Mouse (Mus musculus) thymus, adult 18-20 months (tissue): ENCODE data around the gene Rbm34.

Experiments
- DNase-seq, 2 experiments: peaks; one replicate each; pipeline ENCODE4 v3.0.0; 2022; ENCODE audit warnings: mixed read lengths in 2 of 2

Gene Rbm34

DNA sequence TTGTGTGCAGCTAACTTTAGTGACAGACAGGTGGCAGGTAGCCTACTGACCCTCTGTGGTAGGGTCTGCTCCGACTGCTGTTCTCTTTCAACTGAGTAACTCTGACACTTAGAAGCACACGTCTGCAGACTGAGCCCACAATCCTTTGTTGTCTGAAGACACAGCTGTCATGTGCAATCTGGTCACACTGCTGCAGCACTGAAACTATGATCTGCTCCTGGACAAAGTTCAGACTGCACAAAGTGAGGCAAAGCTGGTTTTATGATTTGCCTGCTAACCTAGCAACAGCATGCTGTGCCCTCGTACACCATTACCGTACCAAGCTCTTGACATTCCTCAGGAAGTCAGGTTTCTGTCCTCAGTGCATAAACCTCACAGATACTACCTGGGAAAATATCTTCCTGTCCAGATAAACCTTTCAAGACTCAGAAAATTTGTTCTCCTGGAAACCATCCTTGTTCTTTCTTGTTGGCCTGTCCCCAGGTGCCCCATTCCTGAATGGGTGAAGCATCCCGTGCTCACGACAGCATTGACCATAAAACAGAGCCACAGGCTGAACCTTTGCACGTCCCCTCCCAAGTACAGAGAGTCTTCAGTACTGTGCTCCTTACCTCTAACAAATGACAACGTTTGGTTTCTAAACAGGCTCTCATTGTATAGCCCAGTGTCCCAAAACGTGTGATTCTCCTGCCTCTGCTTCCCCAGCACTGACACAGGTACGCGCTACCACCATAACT is 18.8 kb downstream of the Rbm34 start:
- DNase-seq = no peak

GRCm38 (mm10) chr8:126949527-126949926 is 21.3 kb downstream of the Rbm34 start:
- no peak for DNase-seq

DNA sequence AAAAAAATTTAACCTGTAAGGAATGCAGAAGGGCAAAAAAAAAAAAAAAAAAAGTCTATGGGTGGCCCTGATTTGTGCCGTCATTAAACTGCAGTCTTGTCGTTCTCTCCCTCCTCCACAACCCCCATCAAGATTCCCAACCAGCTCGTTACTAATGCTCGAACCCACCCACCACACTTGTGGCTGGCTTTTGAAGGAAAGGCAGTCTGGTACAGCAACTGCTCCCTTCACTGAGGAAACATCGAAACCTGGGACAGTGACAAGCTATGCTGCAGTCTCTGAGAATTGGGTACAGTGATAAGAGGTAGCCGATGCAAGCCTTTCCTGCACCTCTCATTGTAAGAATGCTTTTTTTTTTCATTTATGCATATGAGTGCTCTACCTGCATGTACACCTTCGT is 24.4 kb downstream of the Rbm34 start:
- DNase-seq = no peak

DNA sequence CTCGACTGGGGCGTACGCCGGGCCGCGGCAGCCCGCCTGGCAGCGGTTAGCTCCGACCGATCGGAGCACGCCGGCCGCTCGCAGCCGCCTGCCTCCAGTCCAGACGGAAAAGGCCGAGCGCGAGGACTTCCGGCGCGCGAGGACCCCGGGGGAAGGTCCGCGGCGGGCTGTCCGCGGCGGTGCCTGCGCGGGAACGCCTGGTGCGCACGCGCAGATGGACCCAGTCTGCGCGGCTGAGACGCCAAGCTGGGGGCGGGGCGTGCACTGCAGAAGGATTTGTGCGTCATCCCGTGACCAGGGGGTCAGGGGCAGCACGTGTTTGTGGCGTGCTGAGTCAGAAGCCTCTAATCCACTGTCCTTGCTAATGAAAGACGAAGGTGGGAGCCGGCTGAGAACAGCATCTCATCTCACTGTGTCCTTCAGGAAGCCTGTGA is 25.1 kb downstream of the Rbm34 start, which contains the start of gene Tomm20:
Gene Tomm20 (minus strand): TSS at position 115 of the 434 bp plus-strand sequence.
- peak; percentile 83 to 84 for DNase-seq

GRCm38 (mm10) chr8:126944781-126945691 is 25.8 kb downstream of the Rbm34 start:
- DNase-seq = peak; percentile 7 to 25

GRCm38 (mm10) chr8:126943565-126943964 is 27.3 kb downstream of the Rbm34 start:
- no peak for DNase-seq

DNA sequence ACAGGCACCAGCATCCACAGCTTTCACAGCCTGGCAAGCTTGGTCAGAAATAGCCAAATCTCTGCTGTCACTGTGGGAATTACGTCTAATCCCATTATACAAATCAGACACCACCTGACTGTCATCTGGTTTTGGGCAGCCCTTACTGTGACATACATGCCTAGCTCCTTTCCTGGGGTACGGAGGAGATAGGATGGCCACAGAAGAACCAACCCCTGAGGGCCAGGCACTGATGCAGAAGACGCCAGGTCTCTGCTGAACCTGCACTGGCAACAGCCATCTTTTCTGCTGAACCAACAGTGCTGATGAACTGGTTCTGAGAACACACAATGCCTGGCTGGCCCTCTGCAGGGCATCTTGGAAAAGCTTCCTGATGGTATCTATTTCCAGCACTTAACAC is 33.5 kb downstream of the Rbm34 start:
- no peak for DNase-seq

DNA sequence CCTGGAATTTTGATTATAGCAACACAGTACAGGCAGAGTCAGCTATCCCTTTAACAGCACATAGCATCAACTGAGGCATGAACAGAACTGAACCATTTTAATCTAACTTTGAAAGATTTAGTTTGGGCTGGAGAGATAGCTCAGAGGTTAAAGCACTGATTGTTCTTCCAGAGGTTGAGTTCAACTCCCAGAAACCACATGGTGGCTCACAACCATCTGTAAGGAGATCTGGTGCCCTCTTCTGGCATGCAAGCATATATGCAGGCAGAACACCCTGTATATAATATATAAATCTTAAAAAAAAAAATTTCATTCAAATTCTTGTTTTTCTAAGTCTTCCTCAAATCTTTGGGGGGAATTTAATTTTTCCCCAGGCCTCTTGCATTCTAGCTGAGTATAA is 34.9 kb downstream of the Rbm34 start:
- DNase-seq = no peak

- DNase-seq = no peak
Measured at GRCm38 (mm10) chr8:126935387-126935786, 35.5 kb downstream of the Rbm34 start.

- no peak for DNase-seq
Measured at GRCm38 (mm10) chr8:126932656-126933055, 38.2 kb downstream of the Rbm34 start.

- DNase-seq = no peak
Measured at GRCm38 (mm10) chr8:126932249-126932648, 38.6 kb downstream of the Rbm34 start.

DNA sequence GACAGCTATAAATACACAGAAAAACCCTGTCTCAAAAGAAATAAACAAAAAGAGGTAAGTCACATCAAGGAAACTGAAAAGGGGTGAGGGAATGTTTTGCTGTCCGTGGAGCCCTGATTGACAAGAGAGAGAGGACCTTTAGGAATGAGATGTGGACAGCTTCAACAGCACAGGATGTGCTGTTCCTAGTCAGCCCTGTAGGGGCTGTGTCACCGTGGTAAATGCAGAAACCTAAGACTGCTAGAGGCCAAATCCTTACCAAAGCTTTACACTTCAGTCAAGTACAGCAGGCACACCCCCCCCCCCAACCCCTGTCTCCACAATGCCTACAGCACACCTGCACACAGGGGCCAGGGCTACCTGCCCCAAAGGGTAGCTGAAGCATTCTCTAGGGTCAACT is 39.2 kb downstream of the Rbm34 start:
- DNase-seq = no peak

DNA sequence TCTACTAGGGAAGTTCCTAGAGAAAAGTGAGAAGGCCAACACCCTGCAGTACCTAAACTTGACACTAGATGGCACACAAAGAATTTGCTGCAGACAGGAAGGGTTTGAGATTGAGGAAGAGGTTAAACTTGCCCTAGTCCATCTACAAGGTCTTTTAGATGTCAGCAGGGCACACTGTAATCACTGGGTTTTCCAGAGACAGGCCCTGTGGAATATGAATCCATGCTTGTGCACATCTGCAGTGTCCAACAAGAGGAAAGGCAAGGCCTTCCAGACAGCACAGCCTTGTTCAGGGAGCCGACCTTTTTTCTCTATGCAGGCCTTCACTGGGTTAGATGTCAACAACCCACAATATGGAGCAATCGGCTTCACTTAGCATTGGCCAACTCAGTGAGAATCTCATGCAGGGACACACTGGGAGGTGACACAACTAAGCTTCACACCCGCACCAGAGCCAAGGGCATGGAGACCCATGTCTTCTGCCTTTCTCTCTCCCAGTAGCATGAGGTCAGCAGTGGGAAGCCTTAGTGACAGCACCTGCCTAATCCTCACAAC is 41.2 kb downstream of the Rbm34 start:
- no peak for DNase-seq

GRCm38 (mm10) chr8:126928755-126929505 is 41.9 kb downstream of the Rbm34 start:
- DNase-seq = no peak

- DNase-seq = no peak
Measured at GRCm38 (mm10) chr8:126928028-126928427, 42.8 kb downstream of the Rbm34 start.

GRCm38 (mm10) chr8:126927058-126927457 is 43.8 kb downstream of the Rbm34 start:
- DNase-seq = no peak

GRCm38 (mm10) chr8:126922981-126923380 is 47.9 kb downstream of the Rbm34 start:
- no peak for DNase-seq

DNA sequence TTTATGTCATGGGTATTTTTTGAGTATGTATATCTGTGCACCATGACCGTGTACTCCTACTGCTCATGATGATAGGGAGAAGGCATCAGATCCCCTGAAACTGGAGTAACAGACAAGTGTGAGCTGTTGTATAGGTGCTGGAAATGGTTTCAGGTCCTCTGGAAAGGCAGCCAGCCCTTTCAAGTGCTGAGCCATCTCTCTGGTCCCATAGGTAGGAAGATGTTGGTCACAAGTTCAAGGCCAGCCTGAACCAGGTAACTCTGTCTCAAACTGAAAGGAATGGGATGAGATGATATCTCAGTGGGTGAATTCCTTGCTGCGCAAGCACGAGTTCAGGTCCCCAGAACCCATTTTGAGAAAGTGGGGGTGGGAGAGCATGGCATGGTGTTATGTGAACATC is 49.4 kb downstream of the Rbm34 start:
- DNase-seq = no peak

DNA sequence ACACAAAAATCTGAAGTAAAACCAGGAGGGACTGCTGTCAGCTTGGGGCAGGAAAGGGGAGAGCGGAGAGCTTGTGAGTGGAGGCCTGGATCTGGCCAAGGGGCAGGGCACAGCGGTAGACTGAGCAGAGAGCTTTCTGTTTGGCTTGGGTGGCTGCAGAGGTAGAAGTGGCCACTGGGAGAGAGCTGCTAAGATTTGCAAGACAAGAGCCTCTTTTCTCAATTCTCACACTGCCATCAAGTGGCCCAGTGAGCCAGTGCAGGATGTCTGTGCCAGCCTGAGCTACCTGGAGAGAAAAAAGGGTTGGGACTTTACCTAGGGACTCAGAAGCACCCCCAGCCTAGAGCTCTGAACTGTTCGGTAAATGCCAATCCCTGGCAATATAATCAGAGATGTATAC is 50.0 kb downstream of the Rbm34 start:
- DNase-seq = peak in 1 of 2 experiments; percentile 53

DNA sequence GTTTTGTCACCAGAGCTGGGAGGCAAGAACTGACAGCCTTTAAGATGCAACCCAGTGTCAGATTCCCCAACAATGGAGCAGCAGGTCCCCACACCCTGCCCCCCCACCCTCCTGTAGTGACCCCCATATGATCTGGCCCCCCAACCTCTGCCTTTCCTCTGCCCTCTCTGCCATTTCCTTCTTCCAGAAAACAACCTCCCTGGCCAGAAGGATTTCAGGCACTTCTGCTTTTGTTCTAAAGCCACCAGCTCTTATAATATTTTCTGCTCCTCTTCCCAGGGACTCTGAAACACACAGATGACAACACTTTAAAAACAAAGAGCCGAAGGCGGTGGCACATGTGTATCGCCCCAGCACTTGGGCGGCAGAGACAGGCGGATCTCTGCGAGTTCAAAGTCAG is 50.5 kb downstream of the Rbm34 start:
- DNase-seq = no peak

DNA sequence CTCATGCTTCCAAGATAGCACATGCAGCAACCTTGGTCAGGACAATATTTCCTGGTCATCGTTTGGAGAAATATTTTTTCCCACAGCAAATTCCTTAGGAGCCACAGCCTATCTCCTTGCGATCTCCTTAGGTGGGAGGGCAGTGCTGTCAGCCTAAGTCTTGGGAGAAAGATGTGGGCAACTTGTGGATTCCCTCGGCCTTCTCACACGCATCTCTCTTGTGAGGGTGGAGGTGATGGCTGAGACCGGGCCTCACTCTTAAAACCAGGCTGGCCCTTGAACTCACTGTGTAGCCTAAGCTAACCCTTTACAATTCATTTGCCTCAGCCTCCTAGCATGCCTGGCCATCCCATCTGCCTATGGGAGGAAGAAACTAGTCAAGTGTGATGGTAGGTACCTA is 51.2 kb downstream of the Rbm34 start:
- DNase-seq = no peak

DNA sequence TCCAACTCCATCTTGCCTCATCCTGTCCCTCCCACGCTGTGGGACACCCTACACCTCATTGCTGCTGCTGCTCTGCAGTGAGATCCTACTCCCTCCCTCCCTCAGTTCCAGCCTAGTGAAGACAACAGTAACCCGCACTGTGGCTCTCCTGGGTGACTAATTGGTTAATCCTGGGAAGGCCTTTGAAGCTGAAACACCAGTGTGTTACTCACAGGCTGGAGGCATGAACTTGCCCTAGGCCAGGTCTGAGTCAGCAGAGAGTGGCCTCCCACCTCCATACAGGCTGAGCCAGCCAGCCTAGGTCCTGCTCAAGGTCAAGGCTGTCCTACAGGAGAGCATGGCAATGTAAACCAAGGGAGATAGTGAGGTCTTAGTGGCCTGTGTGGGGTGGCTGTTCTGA is 51.6 kb downstream of the Rbm34 start:
- DNase-seq = no peak

DNA sequence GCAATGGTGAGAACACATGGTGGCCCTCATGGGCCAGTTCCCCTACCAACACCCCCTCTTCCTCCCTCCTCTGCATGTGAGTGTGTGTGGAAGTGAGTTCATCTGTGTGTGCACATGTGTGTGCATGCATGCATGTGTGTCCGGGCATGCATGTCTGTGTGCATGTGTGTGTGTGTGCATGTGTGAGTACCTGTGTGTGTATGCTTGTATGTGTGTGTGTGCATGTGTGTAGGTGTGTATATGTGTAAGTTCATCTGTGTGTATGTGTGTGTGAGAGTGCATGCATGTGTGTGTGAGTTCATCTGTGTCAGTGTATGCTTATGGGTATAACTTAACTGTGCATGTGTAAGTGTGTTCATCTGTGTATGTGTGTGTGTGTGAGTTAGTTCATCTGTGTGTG is 52.5 kb downstream of the Rbm34 start:
- DNase-seq = no peak
